Mouse (Mus musculus) ES-E14 (cell line): ENCODE measurements around the gene Arhgap10. TPM values are rescaled to one million over a fixed set of nuclear protein-coding genes. Genes with fewer than 3 reads are reported as not detected.

Experiments used
- DNase-seq: peaks from one replicate; pipeline ENCODE4 v3.0.0-alpha.2; 2013; ENCODE audit warnings: low read depth, low spot score
- H3K27ac ChIP-seq: 2 replicates; pipeline ENCODE4 v1.5.1; 2012; ENCODE audit warnings: low read depth, mild to moderate bottlenecking, low read length, moderate library complexity, mixed read lengths; ENCODE audit not compliant: poor library complexity, insufficient read depth, severe bottlenecking
- H3K36me3 ChIP-seq: 2 replicates; pipeline ENCODE4 v1.6.1; 2012; ENCODE audit warnings: mild to moderate bottlenecking, low read length, moderate library complexity, mixed read lengths; ENCODE audit not compliant: control insufficient read depth, poor library complexity, insufficient read depth, severe bottlenecking
- H3K4me1 ChIP-seq, 2 experiments: fragments of 150-350 bp in 1 of 2; sonication (generic) in 1 of 2; 2 replicates each; pipeline ENCODE4 v1.6.1; 2012; ENCODE audit warnings: low read length in 2 of 2, mild to moderate bottlenecking in 1 of 2, mixed read lengths in 1 of 2; ENCODE audit not compliant: control insufficient read depth in 2 of 2, insufficient read depth in 2 of 2, poor library complexity in 1 of 2
- H3K4me3 ChIP-seq, 2 experiments: fragments of 150-350 bp in 1 of 2; sonication (generic) in 1 of 2; 2 replicates each; pipeline ENCODE4 v1.5.1; 2012; ENCODE audit warnings: low read length in 2 of 2, low read depth in 1 of 2, mild to moderate bottlenecking in 1 of 2, mixed read lengths in 1 of 2; ENCODE audit not compliant: insufficient read depth in 1 of 2, poor library complexity in 1 of 2, severe bottlenecking in 1 of 2
- H3K9ac ChIP-seq: 2 replicates; pipeline ENCODE4 v1.6.1; 2012; ENCODE audit warnings: low read depth, mild to moderate bottlenecking, low read length, mixed read lengths; ENCODE audit not compliant: poor library complexity, insufficient read depth, severe bottlenecking
- H3K9me3 ChIP-seq: fragments of 150-350 bp; sonication (generic); 2 replicates; pipeline ENCODE4 v1.6.1; 2012; ENCODE audit warnings: low read depth, mild to moderate bottlenecking, low read length; ENCODE audit not compliant: control insufficient read depth, insufficient read depth
- CHD2 ChIP-seq: IDR thresholded peaks from 2 replicates; pipeline ENCODE4 v1.6.1; 2014; ENCODE audit warnings: mild to moderate bottlenecking, low read depth, low read length, inconsistent platforms
- HCFC1 ChIP-seq: IDR thresholded peaks from 2 replicates; pipeline ENCODE4 v1.6.1; 2012; ENCODE audit warnings: low read length, inconsistent platforms, borderline replicate concordance; ENCODE audit not compliant: insufficient read depth
- MAFK ChIP-seq: IDR thresholded peaks from 2 replicates; pipeline ENCODE4 v1.6.1; 2014; ENCODE audit warnings: mild to moderate bottlenecking, low read depth, low read length, inconsistent platforms; ENCODE audit not compliant: insufficient read depth
- ZC3H11A ChIP-seq: IDR thresholded peaks from 2 replicates; pipeline ENCODE4 v1.6.1; 2012; ENCODE audit warnings: low read depth, mild to moderate bottlenecking, inconsistent platforms, low read length, borderline replicate concordance
- ZNF384 ChIP-seq: IDR thresholded peaks from 2 replicates; pipeline ENCODE4 v1.6.1; 2012; ENCODE audit warnings: low read depth, low read length, inconsistent platforms
- in situ Hi-C, 2 experiments: fragments of 600-800 bp; cut with MboI; formaldehyde crosslinking; loops; one replicate each; pipeline ENCODE4 v1.15.1; 2025; ENCODE audit warnings: low sequenced_read_pairs in 2 of 2, inconsistent platforms in 1 of 2; ENCODE audit not compliant: unreplicated experiment in 2 of 2
- total RNA-seq: library from RNA; depleted of rRNA; stranded (reverse); fragments of 300-350 nt; gene quantifications from 2 replicates; pipeline ENCODE4 v1.2.3, GENCODE M21; 2012

Gene Arhgap10
- total RNA-seq, 1 experiment = 10.8 TPM

DNA sequence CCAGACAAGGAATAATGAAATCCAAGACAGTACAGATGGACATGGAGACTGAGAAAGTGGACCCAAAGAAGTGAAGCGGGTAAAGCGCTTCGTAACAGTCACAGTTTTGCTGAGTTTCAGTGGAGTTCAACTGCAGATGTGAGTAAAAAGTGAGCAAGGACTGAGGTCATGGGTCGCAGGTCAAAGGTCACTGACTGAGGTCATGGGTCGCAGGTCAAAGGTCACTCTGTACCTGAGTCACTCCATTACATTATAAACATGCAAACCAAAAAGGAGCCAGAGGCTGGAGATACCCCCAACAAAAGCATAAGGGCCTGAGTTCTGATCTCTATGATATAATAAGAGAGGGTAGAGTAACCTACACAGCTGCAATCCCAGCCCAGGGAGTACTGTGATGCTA lies 43.1 kb downstream of the Arhgap10 start:
- Histone ChIP-seq H3K9me3 (no peaks in the 10 kb centered on the region), H3K4me1 (peaks cover 0 to 2% of the 10 kb centered on the region in 2 experiments; a peak in 1 of 4 replicates), H3K27ac (no peak overlapping the region), H3K4me3 (no peak overlapping the region), H3K9ac (no peak overlapping the region), H3K36me3 (no peaks in the 10 kb centered on the region)
- DNase-seq = no peak
- TF ChIP-seq CHD2 = peak; percentile 85
- no peak for TF ChIP-seq ZNF384
- in situ Hi-C loops = no loop called here

DNA sequence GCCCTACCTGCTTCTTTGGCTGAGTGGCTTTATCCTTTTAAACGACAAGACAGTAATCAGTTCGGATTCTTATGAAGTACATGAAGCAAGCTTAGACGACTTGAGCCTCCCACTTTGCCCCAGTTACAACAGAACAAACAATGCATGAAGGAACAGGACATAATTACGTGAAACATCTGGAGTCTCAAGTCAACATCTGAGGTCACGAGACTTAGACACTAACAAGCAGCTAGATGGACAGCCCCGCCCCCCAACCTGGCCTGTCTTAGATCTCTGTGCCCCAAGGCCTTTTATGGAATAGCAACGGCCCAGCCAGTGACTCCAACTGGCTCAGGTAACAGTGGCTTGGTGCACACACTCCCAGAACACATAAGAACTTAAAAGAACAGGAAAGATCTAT lies 44.0 kb downstream of the Arhgap10 start:
- no peak overlapping the region for H3K27ac ChIP-seq

DNA sequence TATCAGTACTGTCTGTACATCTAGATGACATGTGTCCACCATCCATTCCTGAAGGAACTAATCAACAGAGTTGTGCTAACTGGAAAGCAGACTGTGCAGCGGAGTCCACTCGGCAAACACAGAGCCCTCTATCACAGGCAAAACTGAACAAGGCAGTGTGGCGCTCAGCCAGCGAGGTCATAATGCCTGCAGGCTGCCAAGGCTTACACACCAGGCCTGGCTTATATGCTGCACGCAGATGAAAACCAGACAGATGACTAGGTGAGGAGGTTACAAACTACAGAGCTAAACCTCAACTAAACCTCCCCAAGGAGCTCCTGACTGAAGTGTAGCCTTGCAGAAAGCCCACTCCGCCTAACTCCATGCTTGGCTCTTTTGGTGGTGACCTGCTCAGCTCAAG lies 44.4 kb downstream of the Arhgap10 start:
- TF ChIP-seq ZNF384 (no peak), ZC3H11A (no peak), CHD2 (no peak)
- DNase-seq = no peak
- Histone ChIP-seq H3K4me1 (no peaks in the 10 kb centered on the region), H3K36me3 (no peaks in the 10 kb centered on the region), H3K9ac (no peak overlapping the region), H3K4me3 (no peak overlapping the region), H3K9me3 (no peaks in the 10 kb centered on the region), H3K27ac (no peak overlapping the region)
- in situ Hi-C loops = no loop called here

More for the DNA sequence above, 44.0 kb downstream of the Arhgap10 start:
- no peak overlapping the region for H3K4me3 ChIP-seq
- in situ Hi-C loops = no loop called here
- no peak for DNase-seq
- H3K9ac ChIP-seq = no peak overlapping the region
- no peaks in the 10 kb centered on the region for H3K36me3 ChIP-seq
- no peaks in the 10 kb centered on the region for H3K9me3 ChIP-seq
- no peak for TF ChIP-seq HCFC1
- H3K4me1 ChIP-seq = no peaks in the 10 kb centered on the region; a peak in 1 of 4 replicates

DNA sequence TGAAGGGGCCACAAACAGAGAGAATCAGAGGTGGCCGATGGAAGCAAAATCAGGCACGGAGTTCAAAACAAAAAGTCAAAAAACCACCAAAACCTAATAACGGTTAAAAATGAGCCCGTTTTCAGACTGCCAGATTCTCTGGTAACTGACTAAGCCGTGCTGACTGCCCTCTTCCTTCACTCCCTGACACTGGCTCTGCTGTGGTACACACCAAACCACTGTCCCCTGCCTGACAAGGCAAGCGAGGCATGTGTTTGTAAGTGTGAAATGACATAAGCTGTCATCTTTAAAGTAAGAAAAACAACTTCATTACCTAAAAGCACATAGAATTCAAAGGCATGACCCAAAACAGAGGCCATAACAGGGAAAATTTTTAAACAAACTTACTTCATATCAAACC lies 56.4 kb downstream of the Arhgap10 start:
- no peak overlapping the region for H3K4me3 ChIP-seq
- H3K27ac ChIP-seq = no peak overlapping the region
- H3K4me1 ChIP-seq = no peaks in the 10 kb centered on the region
- no peak for DNase-seq
- in situ Hi-C loops = no loop called here
- no peak for TF ChIP-seq ZC3H11A
- no peak for TF ChIP-seq CHD2
- no peak for TF ChIP-seq ZNF384
- TF ChIP-seq MAFK = no peak
- no peak for TF ChIP-seq HCFC1
- no peak overlapping the region for H3K9ac ChIP-seq
- H3K36me3 ChIP-seq = no peaks in the 10 kb centered on the region
- no peaks in the 10 kb centered on the region for H3K9me3 ChIP-seq

DNA sequence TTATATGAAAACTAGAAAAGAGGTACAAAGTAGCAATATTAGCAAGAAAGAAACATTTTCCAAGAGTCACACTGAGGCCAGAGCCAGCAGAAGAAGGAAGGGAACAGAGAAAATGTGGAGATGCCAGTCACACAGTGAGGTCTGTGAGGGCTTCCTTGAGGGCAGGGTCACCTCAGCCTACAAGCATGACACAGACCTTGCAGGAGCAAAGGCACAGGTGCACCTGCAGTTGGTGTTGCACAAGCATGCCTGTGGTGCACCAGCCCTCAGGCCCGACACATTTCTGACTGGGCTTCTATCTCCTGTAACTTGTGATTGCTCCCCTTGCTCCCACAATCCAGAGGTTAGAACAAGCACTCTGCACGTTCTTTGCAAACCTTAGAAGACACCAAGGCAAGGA lies 57.4 kb downstream of the Arhgap10 start:
- TF ChIP-seq ZC3H11A (no peak), HCFC1 (no peak), ZNF384 (no peak), MAFK (no peak), CHD2 (no peak)
- DNase-seq = no peak
- in situ Hi-C loops = no loop called here
- Histone ChIP-seq H3K4me3 (no peak overlapping the region), H3K36me3 (no peaks in the 10 kb centered on the region), H3K4me1 (no peaks in the 10 kb centered on the region), H3K9me3 (no peaks in the 10 kb centered on the region), H3K27ac (no peak overlapping the region), H3K9ac (no peak overlapping the region)
